Mouse (Mus musculus): ENCODE data around the gene Srsf2. TPM values are rescaled to one million over a fixed set of nuclear protein-coding genes. Genes with fewer than 3 reads are reported as not detected.

Srsf2 gene
- polyA plus RNA-seq, 1 experiment from 2014 or later, result 902 TPM

GRCm38 (mm10) chr11:116873987-116874386, 21.1 kb upstream of the Srsf2 start:
- H3K4me3 ChIP-seq (replicated peaks), result no peak overlapping the region
- no peak overlapping the region for H3K9ac ChIP-seq
- no peak overlapping the region for H3K4me2 ChIP-seq
- no peak overlapping the region for H3K27ac ChIP-seq
- H3K4me1 ChIP-seq, result no peaks in the 10 kb centered on the region
- no peaks in the 10 kb centered on the region for H3K9me3 ChIP-seq
- 88% methylated on average over 20 of the region's 20 CpGs for WGBS
- H3K27me3 ChIP-seq, result no peaks in the 10 kb centered on the region
- peaks cover 40% of the 10 kb centered on the region for H3K36me3 ChIP-seq (replicated peaks)
- ATAC-seq (ENCODE audit: low FRiP score), result no peak

- Histone ChIP-seq H3K4me2 (no peak overlapping the region), H3K4me1 (no peaks in the 10 kb centered on the region), H3K36me3 (replicated peaks) (peaks cover 52% of the 10 kb centered on the region), H3K27me3 (no peaks in the 10 kb centered on the region), H3K27ac (no peak overlapping the region), H3K4me3 (replicated peaks) (no peak overlapping the region), H3K9ac (no peak overlapping the region), H3K9me3 (no peaks in the 10 kb centered on the region)
- 89% methylated on average over 9 of the region's 9 CpGs for WGBS
- no peak for ATAC-seq (ENCODE audit: low FRiP score)
These were observed 18.6 kb upstream of the Srsf2 start for GRCm38 (mm10) chr11:116871538-116871937.

DNA sequence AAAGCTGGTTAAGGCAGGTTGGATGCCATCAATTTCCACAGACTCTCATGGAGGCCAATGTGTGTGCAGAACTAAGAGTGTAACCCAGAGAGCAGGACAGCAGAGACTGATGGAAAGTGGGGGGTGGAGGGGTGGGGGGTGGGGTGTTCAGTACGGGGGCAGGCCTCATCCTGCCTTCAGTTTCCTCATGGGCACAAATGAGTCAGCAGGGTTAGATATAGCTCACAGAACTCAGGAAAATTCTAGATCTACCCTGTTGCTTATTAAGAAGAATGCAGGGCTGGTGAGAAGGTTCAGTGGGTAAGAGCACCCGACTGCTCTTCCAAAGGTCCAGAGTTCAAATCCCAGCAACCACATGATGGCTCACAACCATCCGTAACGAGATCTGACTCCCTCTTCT, 16.7 kb upstream of the Srsf2 start:
- WGBS, result 91% methylated on average over 4 of the region's 4 CpGs
- H3K9ac ChIP-seq, result no peak overlapping the region
- no peaks in the 10 kb centered on the region for H3K4me1 ChIP-seq
- H3K4me3 ChIP-seq (replicated peaks), result no peak overlapping the region
- no peak overlapping the region for H3K27ac ChIP-seq
- no peak overlapping the region for H3K4me2 ChIP-seq
- H3K27me3 ChIP-seq, result no peaks in the 10 kb centered on the region
- no peak for ATAC-seq (ENCODE audit: low FRiP score)
- H3K36me3 ChIP-seq (replicated peaks), result peaks cover 61% of the 10 kb centered on the region
- H3K9me3 ChIP-seq, result no peaks in the 10 kb centered on the region

DNA sequence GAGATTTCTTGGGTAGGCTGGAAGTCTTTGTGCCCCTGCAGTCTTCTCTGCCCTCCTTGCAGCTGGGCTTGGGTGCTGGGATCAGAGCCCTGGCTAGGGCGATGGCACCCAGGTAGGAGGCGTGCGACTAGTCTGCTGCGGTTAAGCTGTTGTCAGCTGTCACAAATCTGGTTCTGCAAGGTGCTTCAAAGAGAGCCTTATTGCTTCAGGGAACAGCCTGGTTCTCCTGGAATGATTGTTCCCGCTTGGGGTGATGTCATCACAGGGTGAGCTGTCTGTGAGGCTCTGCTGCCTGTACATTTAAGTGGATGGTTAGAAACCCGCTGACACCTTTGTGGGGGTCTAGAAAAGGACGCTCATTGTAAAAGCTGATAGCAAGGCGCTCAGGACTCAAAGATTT, 16.3 kb upstream of the Srsf2 start:
- Histone ChIP-seq H3K9ac (no peak overlapping the region), H3K27me3 (no peaks in the 10 kb centered on the region), H3K36me3 (replicated peaks) (peaks cover 58% of the 10 kb centered on the region), H3K4me3 (replicated peaks) (no peak overlapping the region), H3K27ac (no peak overlapping the region), H3K9me3 (no peaks in the 10 kb centered on the region), H3K4me2 (no peak overlapping the region), H3K4me1 (no peaks in the 10 kb centered on the region)
- WGBS, result 89% methylated on average over 8 of the region's 8 CpGs
- ATAC-seq (ENCODE audit: low FRiP score), result no peak

GRCm38 (mm10) chr11:116868129-116868528, 15.2 kb upstream of the Srsf2 start:
- Histone ChIP-seq H3K4me1 (no peaks in the 10 kb centered on the region), H3K4me3 (replicated peaks) (no peak overlapping the region), H3K27ac (no peak overlapping the region), H3K9me3 (no peaks in the 10 kb centered on the region), H3K27me3 (no peaks in the 10 kb centered on the region), H3K36me3 (replicated peaks) (peaks cover 58% of the 10 kb centered on the region), H3K4me2 (no peak overlapping the region), H3K9ac (no peak overlapping the region)
- WGBS, result 72% methylated on average over 3 of the region's 3 CpGs
- ATAC-seq (ENCODE audit: low FRiP score), result no peak

DNA sequence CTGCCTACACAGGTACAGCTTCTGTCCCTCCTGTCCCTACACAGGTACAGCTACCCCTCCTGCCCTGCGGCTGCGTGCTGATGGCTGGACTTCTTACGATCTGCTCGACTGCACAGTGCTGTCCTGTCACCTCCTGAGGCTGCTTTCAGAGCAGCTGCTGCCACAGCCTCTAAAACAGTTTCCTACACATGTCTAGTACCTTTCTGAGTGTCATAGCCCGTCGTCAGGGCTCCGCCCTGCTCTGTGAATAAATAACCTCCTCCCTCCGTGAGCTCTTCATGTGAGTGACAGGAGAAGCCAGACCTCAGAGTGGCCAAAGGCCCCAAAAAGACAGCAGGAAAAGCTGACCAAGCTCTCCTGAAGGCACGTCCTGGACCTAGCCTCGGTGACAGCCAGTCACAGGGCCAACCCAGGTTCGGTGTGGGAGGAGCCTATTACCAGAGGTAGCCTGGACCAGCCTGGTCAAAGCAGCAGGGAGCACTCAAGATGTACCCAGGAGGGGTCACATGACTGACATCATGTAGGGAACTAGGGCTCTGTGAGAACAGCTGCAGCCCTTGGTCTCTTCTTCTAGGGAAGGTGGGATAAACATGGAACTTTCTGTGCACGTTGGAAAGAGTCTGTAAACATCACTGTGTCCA, 13.2 kb upstream of the Srsf2 start:
- Histone ChIP-seq H3K27me3 (no peaks in the 10 kb centered on the region), H3K4me2 (no peak overlapping the region), H3K9me3 (no peaks in the 10 kb centered on the region), H3K4me3 (replicated peaks) (no peak overlapping the region), H3K36me3 (replicated peaks) (peaks cover 64% of the 10 kb centered on the region), H3K27ac (no peak overlapping the region), H3K4me1 (no peaks in the 10 kb centered on the region), H3K9ac (no peak overlapping the region)
- ATAC-seq (ENCODE audit: low FRiP score), result no peak
- WGBS, result 79% methylated on average over 12 of the region's 12 CpGs

GRCm38 (mm10) chr11:116864444-116864843, 11.6 kb upstream of the Srsf2 start:
- Histone ChIP-seq H3K36me3 (replicated peaks) (peaks cover 66% of the 10 kb centered on the region), H3K27me3 (no peaks in the 10 kb centered on the region), H3K4me1 (no peaks in the 10 kb centered on the region), H3K4me3 (replicated peaks) (no peak overlapping the region), H3K9ac (no peak overlapping the region), H3K4me2 (no peak overlapping the region), H3K27ac (no peak overlapping the region), H3K9me3 (no peaks in the 10 kb centered on the region)
- 89% methylated on average over 10 of the region's 10 CpGs for WGBS
- ATAC-seq (ENCODE audit: low FRiP score), result no peak

DNA sequence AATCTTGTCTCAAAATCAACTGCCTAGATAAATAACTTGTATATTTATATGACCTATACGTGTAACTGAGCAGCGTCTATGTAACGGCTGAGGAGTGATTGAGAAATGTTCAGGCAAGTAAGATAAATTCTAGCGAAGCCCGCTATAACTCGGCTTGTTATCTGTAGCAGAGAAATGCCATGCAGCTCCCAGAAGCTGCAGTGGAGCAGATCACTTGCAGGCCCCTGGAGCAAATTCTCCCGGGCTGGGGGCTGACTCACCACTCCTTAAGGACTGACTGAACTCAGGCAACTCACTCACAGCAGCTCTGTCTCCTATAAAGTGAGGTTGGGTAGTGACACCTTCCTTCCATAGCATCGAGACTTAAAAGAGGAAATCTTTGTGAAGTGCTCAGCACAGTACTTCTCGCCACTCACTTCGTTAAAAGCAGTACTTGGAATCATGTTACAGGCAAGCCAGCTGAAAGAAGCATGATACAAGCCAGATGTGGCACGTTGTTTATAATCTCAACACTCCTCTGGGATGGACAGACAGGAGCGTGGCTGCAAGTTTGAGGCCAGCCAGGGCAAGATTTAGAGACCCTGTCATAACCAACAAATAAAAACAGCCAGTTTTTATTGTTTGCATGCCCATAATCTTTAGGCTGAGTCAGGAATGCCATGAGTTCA, 4.4 kb upstream of the Srsf2 start:
- peaks cover 24% of the 10 kb centered on the region for H3K36me3 ChIP-seq (replicated peaks)
- no peak for ATAC-seq (ENCODE audit: low FRiP score)

GRCm38 (mm10) chr11:116854279-116854678, 1.4 kb upstream of the Srsf2 start:
- Histone ChIP-seq H3K4me3 (replicated peaks) (peak overlapping the region; percentile 95), H3K36me3 (replicated peaks) (peaks cover 17% of the 10 kb centered on the region), H3K4me2 (peak overlapping the region; percentile 77), H3K27me3 (no peaks in the 10 kb centered on the region), H3K9ac (peak overlapping the region; percentile 98), H3K4me1 (peaks cover 21% of the 10 kb centered on the region), H3K9me3 (no peaks in the 10 kb centered on the region), H3K27ac (peak overlapping the region; percentile 99; the same call in 1 of the 2 replicates)
- 52% methylated on average over 10 of the region's 10 CpGs for WGBS
- no peak for ATAC-seq (ENCODE audit: low FRiP score)

More for the DNA sequence above, 4.4 kb upstream of the Srsf2 start:
- peaks cover 12% of the 10 kb centered on the region for H3K4me1 ChIP-seq
- H3K27ac ChIP-seq, result no peak overlapping the region
- no peaks in the 10 kb centered on the region for H3K9me3 ChIP-seq
- no peaks in the 10 kb centered on the region for H3K27me3 ChIP-seq
- no peak overlapping the region for H3K4me2 ChIP-seq
- H3K9ac ChIP-seq, result no peak overlapping the region
- no peak overlapping the region for H3K4me3 ChIP-seq (replicated peaks)
- WGBS, result 85% methylated on average over 12 of the region's 12 CpGs

DNA sequence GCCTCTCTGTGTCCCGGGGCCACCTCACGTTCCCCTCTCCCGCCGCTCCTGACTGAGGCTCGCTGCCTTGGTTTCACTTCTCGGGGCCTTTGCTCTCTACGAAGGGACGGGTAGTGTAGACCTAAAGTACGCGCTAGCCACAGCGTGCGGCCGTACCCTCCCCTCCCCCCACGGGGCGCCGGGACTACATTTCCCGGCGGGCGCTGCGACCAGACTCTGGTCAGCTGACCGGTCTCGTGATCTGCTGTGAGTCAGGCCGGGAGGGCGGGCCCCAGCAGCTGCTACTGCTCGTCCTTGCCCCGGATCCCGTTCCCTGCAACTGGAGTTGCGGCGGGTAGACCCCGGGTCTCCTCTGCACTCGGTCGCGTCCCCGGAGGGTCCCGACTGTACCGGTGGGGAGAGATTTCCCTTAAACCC, 626 bp upstream of the Srsf2 start:
- Histone ChIP-seq H3K4me1 (peaks cover 21% of the 10 kb centered on the region), H3K9me3 (no peaks in the 10 kb centered on the region), H3K4me3 (replicated peaks) (peak overlapping the region; percentile 95), H3K4me2 (peak overlapping the region; percentile 77), H3K27ac (peak overlapping the region; percentile 99), H3K27me3 (no peaks in the 10 kb centered on the region), H3K9ac (peak overlapping the region; percentile 98), H3K36me3 (replicated peaks) (peaks cover 25% of the 10 kb centered on the region)
- WGBS, result under 1% methylated on average over 36 of the region's 36 CpGs
- peak; percentile 92 for ATAC-seq (ENCODE audit: low FRiP score)

GRCm38 (mm10) chr11:116852291-116852890, 503 bp downstream of the Srsf2 start, which contains the start of gene Mfsd11:
TSS of gene Mfsd11 (plus strand) at chr11:116852440.
- peak within 1 kb of the TSS; percentile 98 for H3K9ac ChIP-seq
- under 1% methylated on average over 71 of the region's 91 CpGs for WGBS
- peak within 1 kb of the TSS; percentile 99 for H3K27ac ChIP-seq
- ATAC-seq (ENCODE audit: low FRiP score), result peak; percentile 73
- peaks cover 21% of the 10 kb centered on the region for H3K4me1 ChIP-seq
- no peaks in the 10 kb centered on the region for H3K9me3 ChIP-seq
- peak within 1 kb of the TSS; percentile 95 for H3K4me3 ChIP-seq (replicated peaks)
- H3K36me3 ChIP-seq (replicated peaks), result peaks cover 35% of the 10 kb centered on the region
- H3K27me3 ChIP-seq, result no peaks in the 10 kb centered on the region
- peak within 1 kb of the TSS; percentile 77 for H3K4me2 ChIP-seq

DNA sequence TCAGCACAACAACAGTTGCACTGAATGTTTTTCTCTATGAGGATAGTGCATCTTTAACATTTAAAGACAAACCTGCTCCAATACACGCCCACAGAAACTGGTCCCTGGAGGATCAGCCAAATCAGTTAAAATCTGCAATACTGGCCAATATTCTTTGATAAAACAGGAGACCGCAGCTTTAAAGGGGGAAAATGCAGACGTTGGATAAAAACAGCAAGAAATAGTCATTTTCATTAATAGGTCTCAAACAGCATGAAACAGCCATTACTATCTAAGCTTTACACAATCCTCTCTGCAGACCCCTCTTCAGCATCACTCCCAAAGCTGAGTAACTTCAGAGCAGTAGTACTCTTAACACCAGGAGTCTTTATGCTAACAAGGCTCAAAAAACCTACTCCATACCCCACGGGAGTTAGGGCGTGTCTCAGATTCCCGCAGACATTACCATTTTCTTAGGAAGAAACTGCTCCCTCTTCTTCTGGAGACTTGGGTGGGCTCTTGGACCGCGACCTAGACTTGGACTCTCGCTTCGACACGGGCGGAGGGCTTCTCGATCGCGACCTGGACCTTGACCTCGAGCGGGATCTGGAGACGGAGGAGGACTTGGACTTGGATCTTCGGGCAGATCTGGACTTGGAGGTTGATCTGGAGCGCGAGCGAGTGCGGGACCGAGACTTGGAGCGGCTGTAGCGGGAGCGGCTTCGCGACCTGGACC, 1.2 kb downstream of the Srsf2 start:
- no peaks in the 10 kb centered on the region for H3K9me3 ChIP-seq
- H3K4me2 ChIP-seq, result peak overlapping the region; percentile 77
- H3K4me1 ChIP-seq, result peaks cover 22% of the 10 kb centered on the region
- H3K27ac ChIP-seq, result peak overlapping the region; percentile 99
- under 1% methylated on average over 29 of the region's 29 CpGs for WGBS
- H3K9ac ChIP-seq, result peak overlapping the region; percentile 98
- peaks cover 31% of the 10 kb centered on the region for H3K36me3 ChIP-seq (replicated peaks)
- no peak for ATAC-seq (ENCODE audit: low FRiP score)
- peak overlapping the region; percentile 95 for H3K4me3 ChIP-seq (replicated peaks)
- no peaks in the 10 kb centered on the region for H3K27me3 ChIP-seq

All from forebrain, embryonic 12.5 days (tissue).